Mouse (Mus musculus) layer of hippocampus, postnatal 36 days (tissue): ENCODE results near the gene Smad9. TPM values are rescaled to one million over a fixed set of nuclear protein-coding genes. Genes with fewer than 3 reads are reported as not detected.
A peak's percentile ranks its signal among the peaks of the same experiment; 100 is the strongest.

Source experiments
- DNase-seq, 2 experiments: peaks; one replicate each; pipeline ENCODE4 v3.0.0; 2022
- total RNA-seq, 2 experiments: library from RNA; stranded (reverse); gene quantifications; 2 replicates each; pipeline ENCODE4 v1.2.3; 2021

Smad9 gene
- 1 to 10 TPM; 5.9 to 7.0 TPM for total RNA-seq

GRCm38 (mm10) chr3:54755145-54756041 lies at the start of gene Smad9:
Gene Smad9, plus strand, starts transcription at chr3:54755582.
- DNase-seq, result peak; percentile 47 to 56

DNA sequence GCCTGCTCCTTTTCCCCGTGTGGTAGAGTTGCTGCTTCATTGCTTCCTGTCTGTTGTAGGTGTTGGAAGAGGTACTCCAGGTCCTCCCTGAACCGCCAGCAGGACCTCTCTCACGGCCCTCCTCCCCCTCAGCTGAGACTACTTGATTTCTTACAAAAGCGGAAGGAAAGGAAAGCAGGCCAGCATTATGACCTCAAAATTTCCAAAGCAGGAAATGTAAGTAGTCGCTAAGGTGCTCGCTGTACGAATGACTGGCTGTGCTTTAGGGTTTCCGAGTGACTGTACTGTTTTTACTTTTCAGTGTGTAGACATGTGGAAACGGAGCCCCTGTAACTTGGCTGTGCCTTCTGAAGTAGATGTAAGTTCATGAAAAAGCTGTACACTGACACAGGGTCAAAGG lies 46.4 kb upstream of the Smad9 start:
- DNase-seq, result no peak

DNA sequence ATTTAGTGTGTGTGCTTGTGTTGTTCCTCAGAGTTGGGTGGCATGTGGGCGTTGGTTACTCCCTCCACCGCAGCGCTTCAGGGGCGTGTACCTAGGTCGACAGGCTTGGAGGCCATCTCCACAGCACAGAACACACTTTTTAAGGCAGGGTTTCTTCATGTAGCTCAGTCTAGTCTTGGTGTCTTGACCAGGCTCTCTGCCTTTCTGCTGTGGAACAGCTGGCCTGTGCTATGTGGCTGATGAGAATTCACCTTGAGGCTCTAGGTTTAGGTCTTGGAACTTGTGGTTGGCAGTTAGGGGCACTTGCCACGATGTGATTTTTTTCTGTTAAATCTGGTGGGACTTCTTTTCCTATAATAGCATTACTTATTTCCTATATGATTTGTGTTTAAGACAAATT lies 41.1 kb upstream of the Smad9 start, which contains the start of gene Gm21958:
Gene Gm21958, minus strand, starts transcription at position 101 of the 400 bp plus-strand sequence.
- no peak for DNase-seq

DNA sequence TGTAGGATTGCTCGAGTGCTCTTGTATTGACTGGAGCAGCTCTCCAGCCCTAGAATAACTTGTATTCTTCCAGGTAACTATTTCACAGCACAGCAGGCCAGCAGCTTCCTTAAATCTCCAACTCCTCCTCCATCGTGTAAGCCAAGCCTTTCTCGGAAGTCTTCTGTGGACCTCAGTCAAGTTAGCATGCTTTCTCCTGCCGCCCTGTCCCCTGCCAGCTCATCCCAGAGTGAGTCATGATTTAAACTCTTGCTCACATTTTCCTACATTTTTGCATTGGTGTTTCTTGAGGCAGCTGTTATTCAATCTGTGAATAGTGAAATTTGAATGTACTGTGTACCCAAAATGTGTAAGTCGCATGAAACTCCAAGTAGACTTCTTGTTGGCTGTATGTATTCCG lies 39.9 kb upstream of the Smad9 start:
- DNase-seq, result no peak

GRCm38 (mm10) chr3:54717348-54717747 lies 38.0 kb upstream of the Smad9 start:
- no peak for DNase-seq

DNA sequence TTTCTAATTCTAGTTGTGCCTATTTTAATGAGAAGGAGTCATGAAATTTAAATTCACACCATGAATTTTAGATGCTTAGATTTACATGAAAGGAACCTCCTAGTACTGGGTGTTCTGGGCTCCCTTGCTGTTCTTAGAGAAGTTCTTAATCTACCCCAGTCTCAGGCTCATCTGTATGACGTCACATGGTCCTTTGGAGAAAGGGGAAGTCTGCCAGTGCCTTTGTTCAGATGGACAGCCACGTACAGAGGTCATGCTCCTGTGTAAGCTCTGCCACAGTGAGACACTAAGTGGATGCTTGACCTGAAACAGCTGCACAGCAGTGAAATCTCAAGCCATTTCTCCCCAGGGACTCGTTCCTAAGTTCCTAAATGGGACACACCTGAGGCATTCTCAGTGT lies 36.4 kb upstream of the Smad9 start:
- DNase-seq, result no peak

DNA sequence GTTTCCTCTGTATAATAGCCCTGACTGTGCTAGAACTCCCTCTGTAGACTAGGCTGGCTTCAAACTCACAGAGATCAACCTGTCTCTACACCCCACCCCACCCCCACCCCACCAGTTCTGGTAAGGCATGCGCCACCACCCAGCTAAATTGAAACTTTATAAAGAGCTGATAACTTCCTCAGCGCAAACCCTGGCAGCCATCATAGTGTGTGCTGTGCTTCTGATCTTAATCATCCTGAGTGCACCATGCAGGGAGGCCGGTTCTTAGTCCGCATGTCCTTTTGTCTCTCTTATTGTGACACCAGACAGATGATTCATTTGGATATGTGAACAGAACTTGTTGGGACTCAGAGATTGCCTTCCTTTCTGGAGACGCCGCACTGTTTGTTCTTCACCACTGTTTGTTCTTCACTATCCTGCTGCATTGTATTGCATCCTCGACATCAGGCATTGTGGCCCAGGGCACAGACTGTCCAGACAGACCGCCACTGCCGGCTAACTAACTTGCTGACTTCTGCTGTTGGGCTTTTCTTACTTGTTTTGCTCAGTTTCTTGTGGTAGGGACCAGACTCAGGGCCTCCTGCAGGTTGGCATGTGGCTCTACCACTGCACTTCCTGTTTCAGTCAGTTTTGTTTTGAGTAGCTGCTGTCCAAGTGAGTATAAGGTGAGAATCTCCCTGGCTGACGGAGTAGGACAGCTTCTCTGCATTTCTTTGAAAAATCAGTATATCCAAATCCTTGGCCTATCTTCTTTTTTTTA lies 31.5 kb upstream of the Smad9 start:
- DNase-seq, result no peak

DNA sequence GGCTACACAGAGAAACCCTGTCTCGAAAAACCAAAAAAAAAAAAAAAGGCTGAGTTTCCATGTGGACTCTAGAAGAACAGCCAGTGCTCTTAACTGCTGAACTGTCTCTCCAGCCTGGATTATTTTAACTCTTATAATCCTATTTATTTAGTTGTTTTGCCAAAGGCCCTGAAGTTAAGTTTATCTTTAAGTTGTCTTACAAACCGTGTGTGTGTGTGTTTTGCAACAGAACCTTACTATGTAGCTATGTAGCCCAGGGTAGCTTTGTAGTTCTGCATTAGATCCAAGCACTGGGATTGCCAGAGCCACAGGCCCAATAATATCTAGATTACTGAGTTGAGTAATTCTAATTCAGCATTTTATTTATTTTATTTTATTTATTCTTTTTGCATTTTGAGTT lies 30.0 kb upstream of the Smad9 start:
- DNase-seq, result no peak

GRCm38 (mm10) chr3:54727588-54727987 lies 27.8 kb upstream of the Smad9 start:
- DNase-seq, result no peak

DNA sequence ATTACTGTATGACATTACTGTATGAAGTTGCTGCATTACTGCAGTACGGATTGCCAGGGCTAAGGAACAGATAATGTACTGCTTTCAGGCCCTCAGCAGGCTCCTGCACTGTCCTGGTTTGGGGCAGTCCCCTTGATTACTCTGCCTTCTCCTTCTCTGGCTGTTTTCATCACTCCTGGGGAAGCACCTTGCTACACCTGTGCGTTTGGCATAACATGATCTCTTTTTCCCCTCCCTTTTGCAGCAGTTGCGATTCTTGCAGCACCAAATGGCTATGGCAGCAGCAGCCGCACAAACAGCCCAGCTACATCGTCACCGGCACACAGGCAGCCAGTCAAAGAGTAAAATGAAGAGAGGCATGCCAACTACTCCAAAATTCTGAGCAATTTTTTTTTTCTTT lies 27.3 kb upstream of the Smad9 start:
- DNase-seq, result no peak

- no peak for DNase-seq
Measured at GRCm38 (mm10) chr3:54731626-54732150, 23.7 kb upstream of the Smad9 start.

GRCm38 (mm10) chr3:54732371-54732770 lies 23.0 kb upstream of the Smad9 start:
- DNase-seq, result no peak

- DNase-seq, result peak; percentile 88 to 89
Measured at GRCm38 (mm10) chr3:54734411-54735246, 20.8 kb upstream of the Smad9 start.

GRCm38 (mm10) chr3:54735247-54736046 lies 19.9 kb upstream of the Smad9 start, which contains the start of the genes Exosc8 and Alg5:
Gene Exosc8, minus strand, starts transcription at chr3:54735393.
Gene Alg5, plus strand, starts transcription at chr3:54735539.
- peak; percentile 92 to 94 for DNase-seq

DNA sequence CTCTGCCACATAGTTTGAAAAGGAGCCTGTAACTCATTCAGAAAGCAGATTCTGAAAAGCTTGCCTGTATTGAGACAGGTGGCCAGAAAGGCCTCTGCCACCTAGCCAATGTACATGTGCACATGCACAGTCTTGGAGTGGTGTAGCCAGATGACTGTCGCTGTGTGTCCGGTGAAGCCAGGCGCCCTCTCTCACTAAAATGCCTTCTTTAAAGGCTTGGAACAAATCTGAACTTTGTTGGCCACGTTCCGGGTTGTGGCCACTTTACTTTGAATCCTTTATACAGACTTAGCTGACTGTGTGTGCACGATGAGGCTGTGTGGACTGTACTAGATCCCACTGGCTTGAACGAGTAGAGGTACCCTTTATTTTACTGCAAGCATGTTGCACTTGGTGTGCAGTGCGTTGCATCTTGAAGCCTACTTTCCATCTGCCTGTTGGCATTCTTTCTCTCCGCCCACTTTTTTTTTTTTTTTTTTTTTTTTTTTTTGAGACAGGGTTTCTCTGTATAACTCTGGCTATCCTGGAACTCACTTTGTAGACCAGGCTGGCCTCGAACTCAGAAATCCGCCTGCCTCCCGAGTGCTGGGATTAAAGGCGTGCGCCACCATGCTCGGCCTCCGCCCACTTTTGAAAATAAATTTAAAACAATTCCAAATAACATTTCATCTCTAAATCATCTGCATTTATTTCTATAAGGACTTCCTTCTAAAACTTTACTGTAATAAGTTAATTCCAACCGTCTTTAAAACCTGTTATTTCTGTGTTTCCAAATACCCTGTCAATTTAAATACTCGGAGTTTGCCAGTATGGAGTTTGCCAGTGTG lies 19.1 kb upstream of the Smad9 start:
- DNase-seq, result peak in 1 of 2 experiments; percentile 7

GRCm38 (mm10) chr3:54737317-54737716 lies 18.1 kb upstream of the Smad9 start:
- no peak for DNase-seq

DNA sequence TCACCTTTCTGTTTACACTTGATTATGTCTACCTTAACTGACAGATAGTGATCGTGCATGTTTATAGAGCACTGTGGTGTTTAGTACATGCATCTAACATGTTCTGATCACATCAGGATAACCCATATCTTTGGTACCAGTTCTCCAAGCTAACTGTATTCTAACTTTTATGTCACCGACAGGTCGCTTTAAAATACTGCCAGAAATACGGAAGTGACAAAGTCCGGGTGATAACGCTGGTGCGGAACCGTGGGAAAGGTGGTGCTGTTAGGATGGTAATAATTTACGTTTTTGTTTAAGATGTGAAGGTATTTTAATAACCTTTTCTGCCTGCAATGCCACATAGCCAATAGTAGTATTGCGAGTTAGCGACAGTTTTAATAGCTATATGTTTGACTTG lies 13.4 kb upstream of the Smad9 start:
- DNase-seq, result no peak

- DNase-seq, result no peak
Measured at GRCm38 (mm10) chr3:54745799-54746198, 9.6 kb upstream of the Smad9 start.

DNA sequence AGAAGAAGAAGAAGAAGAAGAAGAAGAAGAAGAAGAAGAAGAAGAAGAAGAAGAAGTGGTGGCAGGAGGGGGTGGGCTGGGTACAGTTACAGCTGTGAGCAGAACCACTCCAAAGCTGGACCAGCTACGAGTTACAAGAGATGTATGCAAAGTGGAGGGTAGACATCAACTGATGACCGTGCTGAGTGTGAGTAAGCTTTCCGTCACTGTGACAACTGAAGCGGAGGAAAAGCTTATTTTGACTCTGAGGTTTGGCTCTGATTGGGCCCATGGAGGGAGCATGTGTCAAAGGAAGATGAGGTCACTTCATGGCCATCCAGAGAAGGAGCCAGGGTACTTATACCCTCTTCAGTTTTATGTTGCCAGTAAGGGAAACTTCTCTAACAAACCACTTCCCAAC lies 2.0 kb upstream of the Smad9 start:
- no peak for DNase-seq

DNA sequence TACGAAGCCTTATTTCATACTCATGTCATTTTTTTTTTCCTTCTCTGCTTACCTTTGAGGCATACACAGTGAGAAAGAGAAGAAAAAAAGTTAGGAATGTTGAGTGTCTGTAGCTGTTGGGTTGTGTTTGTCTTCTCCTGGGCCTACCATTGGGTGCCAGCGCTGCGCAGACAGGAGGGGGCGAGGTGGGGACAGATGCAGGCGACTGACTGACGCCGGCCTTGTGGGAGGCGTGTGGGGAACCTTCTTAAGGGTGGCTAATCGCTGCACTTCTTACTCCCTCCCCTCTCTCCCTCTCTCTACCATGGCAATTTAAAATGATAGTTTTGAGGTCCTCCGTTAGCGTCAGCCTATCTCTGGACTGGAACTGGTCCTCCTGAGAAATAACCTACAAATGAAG lies 676 bp downstream of the Smad9 start:
- DNase-seq, result peak; percentile 31 to 48
